Mouse (Mus musculus) liver, embryonic 13.5 days (tissue): ENCODE data around the gene Gm8906. TPM values are rescaled to one million over a fixed set of nuclear protein-coding genes. Genes with fewer than 3 reads are reported as not detected.
"Not testable (repeated sequence)": the region's sequence is repeated elsewhere in the genome, so short reads cannot be mapped to it uniquely, and the experiment has no call there.

ENCODE experiments used
- ATAC-seq: fragments of 200-750 bp; cut with Nextera tagmentation; 2 replicates; pipeline ENCODE4 v1.8.0; 2017; ENCODE audit warnings: low read depth, mild to moderate bottlenecking, moderate number of reproducible peaks, moderate library complexity
- DNase-seq: peaks from one replicate; pipeline ENCODE4 v3.0.0; 2022
- H3K27ac ChIP-seq: fragments of 300-500 bp; sonication (generic); 2 replicates; pipeline ENCODE4 v1.5.1; 2015; ENCODE audit warnings: moderate library complexity, mild to moderate bottlenecking, inconsistent platforms
- H3K27me3 ChIP-seq: fragments of 300-500 bp; sonication (generic); 2 replicates; pipeline ENCODE4 v1.6.1; 2015; ENCODE audit warnings: mild to moderate bottlenecking, inconsistent platforms
- H3K36me3 ChIP-seq: fragments of 300-500 bp; sonication (generic); 2 replicates; pipeline ENCODE4 v1.6.1; 2015; ENCODE audit warnings: mild to moderate bottlenecking, inconsistent platforms
- H3K4me1 ChIP-seq: fragments of 300-500 bp; sonication (generic); replicated peaks from 2 replicates; pipeline ENCODE4 v1.6.1; 2015; ENCODE audit warnings: inconsistent platforms
- H3K4me2 ChIP-seq: fragments of 300-500 bp; sonication (generic); 2 replicates; pipeline ENCODE4 v1.6.1; 2015; ENCODE audit warnings: inconsistent platforms, mild to moderate bottlenecking, moderate library complexity
- H3K4me3 ChIP-seq: fragments of 300-500 bp; sonication (generic); replicated peaks from 2 replicates; pipeline ENCODE4 v1.5.1; 2015; ENCODE audit warnings: mild to moderate bottlenecking, inconsistent platforms
- H3K9ac ChIP-seq: fragments of 300-500 bp; sonication (generic); 2 replicates; pipeline ENCODE4 v1.6.1; 2015; ENCODE audit warnings: mild to moderate bottlenecking, inconsistent platforms
- H3K9me3 ChIP-seq: fragments of 300-500 bp; sonication (generic); replicated peaks from 2 replicates; pipeline ENCODE4 v1.6.1; 2016; ENCODE audit warnings: inconsistent platforms
- WGBS: fragments of 180-500 bp; shearing (Covaris S2); methylation state at CpG from one replicate; pipeline ENCODE4 v1.1.7; 2015; ENCODE audit not compliant: insufficient replicate concordance; 5-methylcytosine and 5-hydroxymethylcytosine counted together
- polyA plus RNA-seq: library from polyadenylated mRNA; unstranded; fragments of >200 nt; fragmentation: Nextera tagmentation; extraction: Ambion mirVana; gene quantifications from 2 replicates; pipeline ENCODE4 v1.2.1, GENCODE M21; 2015

The Gm8906 gene
- not detected in 2 replicates for polyA plus RNA-seq

DNA sequence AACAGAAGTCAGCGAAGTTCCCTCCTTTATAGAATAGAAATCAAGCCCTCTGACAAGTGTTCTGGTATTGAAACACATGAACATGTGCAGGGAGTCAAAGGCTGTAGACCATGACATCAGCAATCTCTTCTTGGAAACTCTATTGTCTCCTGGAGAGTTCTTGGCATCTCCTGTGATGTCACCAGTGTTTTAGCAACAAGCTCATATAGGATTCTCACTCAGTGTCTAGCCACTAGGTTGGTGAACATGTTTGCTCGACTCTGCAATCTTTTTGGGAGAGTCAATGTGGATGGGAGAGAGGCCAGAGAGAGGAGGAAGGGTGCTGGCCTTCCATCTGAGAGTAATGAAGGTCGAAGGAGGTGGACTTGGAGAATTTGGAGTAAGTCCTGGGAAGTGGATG is at the start of gene Gm8906:
Gene Gm8906 (plus strand): TSS at position 301 of the 400 bp plus-strand sequence.
- H3K9me3 ChIP-seq, H3K27ac ChIP-seq, ATAC-seq, H3K4me1 ChIP-seq, H3K36me3 ChIP-seq, H3K4me2 ChIP-seq, H3K4me3 ChIP-seq, H3K27me3 ChIP-seq, DNase-seq, H3K9ac ChIP-seq: not testable (repeated sequence)
- 37% methylated on average over 2 of the region's 3 CpGs for WGBS

Other genes starting within 250 kb of the Gm8906 start
- gene Gm8890, start 246.7 kb upstream of the Gm8906 start, polyA plus RNA-seq, result not detected in 2 replicates
- gene Speer1, start 161.2 kb upstream of the Gm8906 start, polyA plus RNA-seq, result not detected in 2 replicates
- not detected in 2 replicates for gene Gm8897, start 86.3 kb upstream of the Gm8906 start, polyA plus RNA-seq
- not detected in 2 replicates for gene Gm6460, start 92.2 kb downstream of the Gm8906 start, polyA plus RNA-seq
- not detected in 2 replicates for gene Gm8922, start 179.3 kb downstream of the Gm8906 start, polyA plus RNA-seq